ENCODE assay signal across 9 mouse cellular contexts in genomic region chr5:77807726-77808125, GRCm38 (mm10).
DNase-seq lines count a peak whose midpoint lies in the region; ATAC-seq lines count a peak whose summit lies in the region.
"Had no signal": no experiment of that assay in that cellular context is flagged by ENCODE, and none has a peak within 500 bp of the region (broad histone marks: within the 10 kb centered on the region; RNA-seq: fewer than 3 reads in every experiment).

No protein-coding gene starts in this region.

- H3K36me3 ChIP-seq in intestine, embryonic 14.5 days (ENCODE audit: control insufficient read depth, insufficient read depth, low read length): no peaks in the 10 kb centered on the region
- no peaks in the 10 kb centered on the region for H3K36me3 ChIP-seq in intestine, embryonic 16.5 days (ENCODE audit: control insufficient read depth, insufficient read depth, low read length)
- no peaks in the 10 kb centered on the region for H3K36me3 ChIP-seq in hindbrain, embryonic 14.5 days (replicated peaks; ENCODE audit: control insufficient read depth, insufficient read depth)

- WGBS in intestine, embryonic 14.5 days: 39% methylated on average over 3 of the region's 3 CpGs
- 42% methylated on average over 3 of the region's 3 CpGs for WGBS in intestine, embryonic 16.5 days
- 37% methylated on average over 3 of the region's 3 CpGs for WGBS in hindbrain, embryonic 14.5 days

- no peak overlapping the region for H3K27ac ChIP-seq in intestine, embryonic 14.5 days (ENCODE audit: low read depth)
- H3K27ac ChIP-seq in intestine, embryonic 16.5 days (ENCODE audit: low read length): no peak overlapping the region
- no peak overlapping the region for H3K27ac ChIP-seq in hindbrain, embryonic 14.5 days

- no peaks in the 10 kb centered on the region for H3K27me3 ChIP-seq in intestine, embryonic 14.5 days (replicated peaks; ENCODE audit: control insufficient read depth, insufficient read depth, low read length)
- no peaks in the 10 kb centered on the region for H3K27me3 ChIP-seq in intestine, embryonic 16.5 days (replicated peaks; ENCODE audit: control insufficient read depth, insufficient read depth, low read length)
- no peaks in the 10 kb centered on the region for H3K27me3 ChIP-seq in hindbrain, embryonic 14.5 days (ENCODE audit: control insufficient read depth, insufficient read depth, low read length)
- H3K27me3 ChIP-seq: megakaryocyte, embryonic 14.5 days had no signal

- peak; percentile 79 for DNase-seq in intestine, embryonic 14.5 days (ENCODE audit: low spot score)
- DNase-seq in WW6 (ENCODE audit: low read depth, low spot score): peak; percentile 24
- peak; percentile 88 for DNase-seq in embryo, embryonic 10.5 days (ENCODE audit: low spot score)
- DNase-seq in hindbrain, embryonic 14.5 days (ENCODE audit: low spot score): peak; percentile 88
- peak; percentile 11 to 78 for DNase-seq in left cerebral cortex, adult 9 months (ENCODE audit: low spot score in 2 of 2)
- DNase-seq in ovary, postnatal 10 days (ENCODE audit: low spot score): peak; percentile 30
- no peak for DNase-seq in T-cell, adult 2 months (ENCODE audit: low spot score)

- no peaks in the 10 kb centered on the region for H3K9me3 ChIP-seq in intestine, embryonic 14.5 days (ENCODE audit: control insufficient read depth, low read length)
- no peaks in the 10 kb centered on the region for H3K9me3 ChIP-seq in intestine, embryonic 16.5 days (ENCODE audit: control insufficient read depth, low read length)
- no peaks in the 10 kb centered on the region for H3K9me3 ChIP-seq in hindbrain, embryonic 14.5 days (ENCODE audit: control insufficient read depth, low read length)
- H3K9me3 ChIP-seq: megakaryocyte, embryonic 14.5 days had no signal

- no peak overlapping the region for H3K9ac ChIP-seq in intestine, embryonic 14.5 days (ENCODE audit: low read length)
- no peak overlapping the region for H3K9ac ChIP-seq in intestine, embryonic 16.5 days (ENCODE audit: low read depth, low read length)
- H3K9ac ChIP-seq in hindbrain, embryonic 14.5 days: no peak overlapping the region

- H3K4me3 ChIP-seq in intestine, embryonic 14.5 days (ENCODE audit: low read depth, low read length): no peak overlapping the region
- H3K4me3 ChIP-seq in intestine, embryonic 16.5 days (ENCODE audit: low read length): no peak overlapping the region
- H3K4me3 ChIP-seq in hindbrain, embryonic 14.5 days (replicated peaks; ENCODE audit: low read length): no peak overlapping the region
- H3K4me3 ChIP-seq: megakaryocyte, embryonic 14.5 days had no signal

- H3K4me1 ChIP-seq in intestine, embryonic 14.5 days (replicated peaks; ENCODE audit: control insufficient read depth, insufficient read depth, low read length): no peaks in the 10 kb centered on the region
- H3K4me1 ChIP-seq in intestine, embryonic 16.5 days (ENCODE audit: control insufficient read depth, insufficient read depth, low read length): no peaks in the 10 kb centered on the region
- H3K4me1 ChIP-seq in hindbrain, embryonic 14.5 days (replicated peaks; ENCODE audit: control insufficient read depth, insufficient read depth, low read length): peaks cover 21% of the 10 kb centered on the region
- H3K4me1 ChIP-seq: megakaryocyte, embryonic 14.5 days had no signal

- no peak overlapping the region for H3K4me2 ChIP-seq in intestine, embryonic 14.5 days (ENCODE audit: low read length)
- no peak overlapping the region for H3K4me2 ChIP-seq in intestine, embryonic 16.5 days (ENCODE audit: low read depth, low read length)
- no peak overlapping the region for H3K4me2 ChIP-seq in hindbrain, embryonic 14.5 days (replicated peaks)

- no peak for ATAC-seq in intestine, embryonic 14.5 days (replicated peaks; ENCODE audit: low FRiP score, low TSS enrichment, low read depth)
- no peak for ATAC-seq in intestine, embryonic 16.5 days
- ATAC-seq in hindbrain, embryonic 14.5 days (ENCODE audit: low FRiP score): no peak
